Mouse (Mus musculus): ENCODE results near the gene L2hgdh.

The L2hgdh gene

DNA sequence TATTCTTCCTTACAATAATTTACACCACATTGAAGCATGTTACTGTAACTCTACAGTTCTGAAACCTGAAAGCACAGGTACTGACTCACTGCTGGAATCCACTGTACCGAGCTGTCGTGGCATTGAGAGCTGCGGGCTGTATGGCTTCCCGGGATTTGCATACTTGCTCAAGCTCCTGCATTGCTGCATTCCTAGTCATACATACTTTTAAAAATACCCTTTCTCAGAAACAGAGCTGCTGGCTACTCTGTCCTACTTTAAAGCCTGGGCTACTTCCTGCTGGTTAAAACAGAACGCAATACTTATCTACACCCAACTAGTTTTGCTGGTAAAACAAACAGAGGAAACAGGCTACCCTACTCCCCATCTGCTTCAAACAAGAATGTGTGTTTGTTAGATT, 19.5 kb upstream of the L2hgdh start:
- POLR2A ChIA-PET, result interaction anchor here in 1 of 4 experiments (1.1 kb wide), 1 partner anchor 19 kb away, joined by 3 read pairs; the partner anchor contains the start of genes Atp5s and L2hgdh
- CTCF ChIA-PET, result no interaction called here

DNA sequence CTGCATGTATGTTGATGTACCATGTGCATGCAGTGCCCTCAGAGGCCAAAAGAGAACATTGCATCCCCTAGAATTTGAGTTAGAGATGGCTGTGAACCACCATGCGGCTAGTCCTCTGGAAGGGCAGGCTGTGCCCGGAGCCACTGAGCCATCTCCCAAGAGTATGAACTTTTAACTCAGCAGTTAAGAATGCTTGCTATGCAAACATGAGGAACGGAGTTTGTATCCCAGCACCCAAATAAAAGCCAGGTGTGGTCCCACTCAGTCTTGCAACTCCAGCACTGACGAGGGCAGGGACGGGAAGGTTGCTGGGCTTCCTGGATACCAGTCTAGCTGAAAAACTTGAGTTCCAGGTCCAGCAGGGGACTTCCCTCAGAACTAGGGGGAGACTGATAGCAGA, 17.3 kb upstream of the L2hgdh start:
- ChIA-PET POLR2A (interaction anchor here in 1 of 4 experiments (1.0 kb wide), 1 partner anchor 10 kb away, joined by 3 read pairs; no protein-coding TSS in a partner anchor), CTCF (no interaction called here)

DNA sequence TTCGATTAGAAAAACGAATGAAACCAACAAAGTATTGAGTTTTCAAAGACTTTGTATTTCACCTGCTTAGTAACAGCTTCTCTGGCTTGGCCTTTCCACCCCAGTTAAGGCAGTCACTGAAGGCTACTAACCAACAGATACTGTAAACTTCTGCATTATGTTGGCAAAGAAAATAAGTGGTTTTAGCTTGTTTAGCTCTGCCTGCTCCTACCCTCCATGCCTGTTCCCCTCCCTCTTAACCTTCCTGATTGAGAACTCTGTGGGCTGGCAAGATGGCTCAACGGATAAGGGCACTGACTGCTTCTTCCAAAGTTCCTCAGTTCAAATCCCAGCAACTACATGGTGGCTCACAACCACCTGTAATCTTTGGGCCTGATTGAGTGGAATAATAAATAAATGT, 9.2 kb upstream of the L2hgdh start:
- CTCF ChIA-PET, result interaction anchor here in 3 of 4 experiments (0.6 to 1.8 kb wide), 5 partner anchors 9 to 504 kb away, joined by 3 to 5 read pairs (median 3); partner anchors contain the start of genes Atp5s (in 1 of the 3), L2hgdh (in 1 of the 3) and Map4k5 (in 1 of the 3)

GRCm38 (mm10) chr12:69733518-69733917, 8.8 kb upstream of the L2hgdh start:
- ChIA-PET CTCF (interaction anchor here in 3 of 4 experiments (0.6 to 1.8 kb wide), 5 partner anchors 9 to 505 kb away, joined by 3 to 5 read pairs (median 3); partner anchors contain the start of genes Atp5s (in 1 of the 3), L2hgdh (in 1 of the 3) and Map4k5 (in 1 of the 3)), POLR2A (interaction anchor here in 1 of 4 experiments (0.8 to 0.9 kb wide), 2 partner anchors 9 to 24 kb away, joined by 3 to 5 read pairs; partner anchors contain the start of genes Atp5s and L2hgdh)

More for the DNA sequence above, 9.2 kb upstream of the L2hgdh start:
- POLR2A ChIA-PET, result interaction anchor here in 1 of 4 experiments (0.8 to 0.9 kb wide), 2 partner anchors 9 to 24 kb away, joined by 3 to 5 read pairs; partner anchors contain the start of genes Atp5s and L2hgdh

- POLR2A ChIA-PET, result interaction anchor here in 3 of 4 experiments (0.6 to 1.2 kb wide), 7 partner anchors 9 to 521 kb away, joined by 3 read pairs; partner anchors contain the start of genes Atl1 (in 1 of the 3) and Map4k5 (in 1 of the 3)
- CTCF ChIA-PET, result interaction anchor here in 1 of 4 experiments (1.2 to 1.7 kb wide), 2 partner anchors 16 to 160 kb away, joined by 3 to 6 read pairs; partner anchors contain the start of genes Atl1 and Map4k5
These were observed 7.5 kb upstream of the L2hgdh start for GRCm38 (mm10) chr12:69732221-69732620.

GRCm38 (mm10) chr12:69730306-69730705, 5.6 kb upstream of the L2hgdh start:
- ChIA-PET CTCF (no interaction called here), POLR2A (interaction anchor here in 2 of 4 experiments (0.7 to 1.6 kb wide), 4 partner anchors 10 to 407 kb away, joined by 3 to 5 read pairs (median 4); no protein-coding TSS in a partner anchor)

DNA sequence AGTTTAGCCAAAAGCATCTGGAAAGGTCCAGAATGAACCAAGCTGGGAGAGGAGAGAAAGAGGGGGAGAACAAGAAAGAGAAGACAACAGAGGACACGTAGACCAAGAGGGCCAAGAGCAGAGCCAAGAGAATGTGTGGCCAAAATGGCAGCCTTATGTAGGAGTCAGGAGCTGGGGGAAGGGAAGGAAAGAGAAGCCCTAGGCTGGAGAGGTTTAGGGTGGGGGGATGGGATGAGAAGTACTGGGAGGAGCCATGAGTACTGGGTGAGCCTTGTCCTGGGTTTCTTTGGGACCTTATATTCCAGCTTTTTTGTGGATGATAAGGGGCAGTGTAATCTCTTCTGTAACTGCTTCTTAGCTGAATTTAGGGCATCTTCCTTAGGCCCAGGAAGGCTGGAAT, 4.6 kb upstream of the L2hgdh start:
- ChIA-PET CTCF (interaction anchor here in 1 of 4 experiments (0.6 kb wide), 1 partner anchor 211 kb away, joined by 3 read pairs; no protein-coding TSS in a partner anchor), POLR2A (interaction anchor here in 3 of 4 experiments (0.6 to 1.6 kb wide), 8 partner anchors 12 to 532 kb away, joined by 3 to 5 read pairs (median 3); partner anchors contain the start of gene Gm49383 (in 1 of the 3))

DNA sequence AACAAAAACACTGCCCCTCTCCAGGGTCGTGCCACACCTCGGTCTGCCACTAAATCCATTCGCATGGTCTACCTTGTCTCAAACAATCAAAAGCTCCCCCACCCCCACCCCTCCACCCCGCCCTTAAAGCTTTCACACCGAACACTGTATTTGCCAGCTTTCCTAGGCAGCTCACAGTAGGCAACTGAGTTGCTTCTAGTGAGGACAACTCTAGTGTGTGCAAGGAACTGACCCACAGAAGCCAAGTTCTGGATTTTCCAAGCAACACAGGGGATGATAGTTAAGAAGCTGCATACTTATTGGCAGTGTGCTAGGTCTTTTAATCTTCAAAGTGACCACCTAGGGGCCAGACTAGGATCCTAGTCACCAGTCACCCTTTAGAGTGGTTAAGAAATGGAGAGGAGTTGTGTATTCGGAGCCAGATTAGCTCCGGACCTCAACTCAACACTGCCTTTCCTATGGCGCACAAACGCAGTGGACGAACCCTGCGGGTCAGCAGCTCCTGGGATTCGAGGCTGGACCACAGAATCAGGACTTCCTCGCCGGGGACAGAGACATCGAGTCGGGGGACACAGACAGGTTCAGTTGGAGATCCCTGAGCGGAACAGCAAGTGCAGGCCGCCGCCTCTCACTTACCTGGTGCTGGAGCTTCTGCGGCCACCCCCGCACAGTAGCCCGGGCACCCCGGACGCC, 509 bp downstream of the L2hgdh start:
- ChIA-PET CTCF (interaction anchor here in 1 of 4 experiments (2.1 kb wide), 1 partner anchor 10 kb away, joined by 5 read pairs; no protein-coding TSS in a partner anchor), POLR2A (interaction anchor here in 3 of 4 experiments (0.6 to 3.9 kb wide), 33 partner anchors 10 to 1101 kb away, joined by 3 to 32 read pairs (median 4); partner anchors contain the start of genes Map4k5 (in 2 of the 3), Rps29 (in 2 of the 3), Cdkl1 (in 1 of the 3) and Frmd6 (in 1 of the 3))

DNA sequence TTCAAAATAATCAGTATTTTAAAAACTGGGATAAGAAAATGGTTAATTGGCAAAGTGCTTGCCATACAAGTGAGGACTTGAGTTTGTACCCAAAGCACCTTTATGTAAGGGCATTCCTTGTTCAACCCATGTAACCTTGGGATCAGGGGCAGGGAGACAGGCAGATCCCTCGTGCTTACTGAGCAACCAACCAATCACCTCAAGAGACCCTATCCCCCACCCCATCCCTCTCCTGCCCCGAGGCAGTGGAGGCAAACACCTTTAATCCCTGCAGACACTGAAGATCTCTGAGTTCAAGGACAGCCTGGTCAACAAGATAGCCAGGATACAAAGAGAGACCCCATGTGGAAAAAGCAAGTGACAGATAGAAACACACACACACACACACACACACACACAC, 1.3 kb downstream of the L2hgdh start:
- ChIA-PET CTCF (no interaction called here), POLR2A (interaction anchor here in 3 of 4 experiments (0.6 to 3.9 kb wide), 10 partner anchors 9 to 1102 kb away, joined by 3 to 32 read pairs (median 4); partner anchors contain the start of gene Frmd6 (in 1 of the 3))

DNA sequence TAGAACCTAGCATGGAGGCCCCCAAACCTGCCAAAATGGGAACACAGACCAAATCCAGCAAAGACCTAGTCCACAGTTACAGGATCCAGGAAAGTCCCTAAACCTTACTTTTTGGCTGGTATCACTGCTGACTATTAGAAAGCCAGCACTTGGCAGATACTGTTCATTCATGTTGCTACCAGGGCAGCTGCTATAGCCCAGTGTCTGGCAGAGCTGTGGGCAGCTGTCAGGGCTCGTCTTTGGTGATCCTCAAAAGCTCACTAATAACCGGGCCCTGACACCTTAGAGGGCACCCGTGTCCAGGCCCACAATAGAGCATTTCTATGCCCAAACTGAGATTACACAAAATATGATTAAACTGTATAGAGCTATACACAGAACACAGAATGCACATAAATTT, 1.8 kb downstream of the L2hgdh start:
- ChIA-PET POLR2A (interaction anchor here in 1 of 4 experiments (0.8 kb wide), 1 partner anchor 11 kb away, joined by 3 read pairs; no protein-coding TSS in a partner anchor), CTCF (no interaction called here)

- POLR2A ChIA-PET, result interaction anchor here in 2 of 4 experiments (0.9 to 5.0 kb wide), 6 partner anchors 12 to 47 kb away, joined by 3 to 32 read pairs (median 3); partner anchors contain the start of genes Atp5s (in 2 of the 2) and L2hgdh (in 2 of the 2)
- CTCF ChIA-PET, result no interaction called here
These were observed 11.0 kb downstream of the L2hgdh start for GRCm38 (mm10) chr12:69713628-69714027.

GRCm38 (mm10) chr12:69704799-69705458, 19.7 kb downstream of the L2hgdh start:
- CTCF ChIA-PET, result no interaction called here
- POLR2A ChIA-PET, result interaction anchor here in 1 of 4 experiments (0.6 kb wide), 1 partner anchor 63 kb away, joined by 4 read pairs; no protein-coding TSS in a partner anchor

DNA sequence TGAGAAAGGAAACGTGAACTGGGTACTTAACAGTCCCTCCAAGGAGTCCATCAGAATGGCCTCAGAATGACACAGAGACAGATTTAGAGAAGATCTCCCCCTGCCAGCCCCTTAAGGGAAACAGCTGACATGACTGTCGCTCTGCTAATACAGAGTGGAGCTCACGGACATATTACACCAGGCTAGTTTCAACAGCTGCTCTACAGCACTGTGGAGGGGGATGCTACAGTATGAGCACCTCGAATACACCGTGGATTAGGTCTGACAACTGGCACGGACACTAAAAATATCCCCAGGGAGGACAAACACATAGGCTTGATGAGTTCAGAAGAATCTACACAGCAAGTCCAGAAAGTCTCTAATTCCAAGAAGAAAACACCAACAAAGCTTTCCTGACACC, 26.3 kb downstream of the L2hgdh start:
- ChIA-PET POLR2A (no interaction called here), CTCF (interaction anchor here in 1 of 4 experiments (0.6 kb wide), 1 partner anchor 429 kb away, joined by 5 read pairs; no protein-coding TSS in a partner anchor)

DNA sequence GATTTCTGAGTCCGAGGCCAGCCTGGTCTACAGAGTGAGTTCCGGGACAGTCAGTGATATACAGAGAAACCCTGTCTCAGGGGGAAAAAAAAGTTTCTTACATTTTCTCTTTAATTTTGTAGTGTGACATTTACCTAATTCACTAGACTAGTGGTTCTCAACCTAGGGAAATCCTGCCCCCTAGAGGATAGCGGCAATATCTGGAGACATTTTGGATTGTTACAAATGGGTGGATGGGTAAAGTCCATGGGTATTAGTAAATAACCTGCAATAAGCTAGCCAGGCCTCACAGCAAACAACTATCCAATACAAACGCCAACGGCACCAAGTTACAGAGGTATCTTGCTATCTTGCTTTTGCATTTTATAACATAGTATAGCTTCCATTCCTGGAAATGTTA, 27.9 kb downstream of the L2hgdh start:
- CTCF ChIA-PET, result interaction anchor here in 2 of 4 experiments (0.7 to 0.9 kb wide), 2 partner anchors 13 to 411 kb away, joined by 3 to 4 read pairs; no protein-coding TSS in a partner anchor
- POLR2A ChIA-PET, result interaction anchor here in 1 of 4 experiments (0.7 kb wide), 1 partner anchor 28 kb away, joined by 3 read pairs; the partner anchor contains the start of genes Atp5s and L2hgdh

DNA sequence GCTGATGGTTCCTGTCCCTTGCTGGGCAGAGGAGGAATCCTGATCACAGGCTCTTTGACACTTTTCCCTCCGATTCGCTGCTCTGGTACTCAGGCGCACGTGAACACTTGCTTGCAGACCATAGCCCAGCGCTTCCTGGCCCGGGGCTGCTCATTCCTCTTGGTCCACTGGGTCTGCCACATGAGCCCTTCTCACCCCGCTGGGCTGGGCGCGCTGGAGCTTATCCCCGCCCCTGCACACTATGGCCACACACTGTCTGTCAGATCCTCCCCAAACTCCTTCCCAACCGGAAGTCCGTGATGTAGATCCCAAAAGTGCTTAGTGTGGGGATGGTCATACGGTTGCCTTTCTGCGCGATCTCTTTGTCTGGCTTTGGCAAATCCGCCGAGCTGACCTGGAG, 31.2 kb downstream of the L2hgdh start:
- ChIA-PET CTCF (interaction anchor here in 2 of 4 experiments (1.0 to 1.1 kb wide), 2 partner anchors 327 to 464 kb away, joined by 3 read pairs; no protein-coding TSS in a partner anchor), POLR2A (interaction anchor here in 2 of 4 experiments (0.6 to 2.4 kb wide), 13 partner anchors 8 to 326 kb away, joined by 3 to 11 read pairs (median 3); partner anchors contain the start of genes Atp5s (in 1 of the 2), L2hgdh (in 1 of the 2) and Vcpkmt (in 1 of the 2))

DNA sequence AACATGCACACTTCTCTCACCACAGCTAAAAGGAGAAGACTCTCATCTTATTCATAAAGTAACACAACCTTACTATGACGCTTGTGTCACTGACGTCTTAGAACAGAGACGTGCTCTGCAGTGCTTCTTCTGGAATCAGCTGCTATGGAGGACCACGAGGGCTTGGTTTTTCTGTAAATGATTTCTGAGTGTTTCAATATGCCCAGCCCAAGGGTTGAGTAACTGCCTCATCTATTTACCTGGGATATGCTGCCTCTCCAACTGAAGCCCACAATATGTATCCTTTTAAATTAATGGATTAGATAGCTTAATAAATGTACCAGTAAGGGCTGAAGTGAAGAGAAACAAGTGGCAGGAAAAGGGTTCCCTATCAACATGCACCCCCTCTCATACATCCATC, 34.0 kb downstream of the L2hgdh start:
- ChIA-PET CTCF (no interaction called here), POLR2A (interaction anchor here in 1 of 4 experiments (0.7 kb wide), 1 partner anchor 468 kb away, joined by 3 read pairs; no protein-coding TSS in a partner anchor)

GRCm38 (mm10) chr12:69689094-69689493, 35.6 kb downstream of the L2hgdh start:
- ChIA-PET POLR2A (interaction anchor here in 2 of 4 experiments (0.7 to 1.0 kb wide), 2 partner anchors 113 to 132 kb away, joined by 3 read pairs; no protein-coding TSS in a partner anchor), CTCF (no interaction called here)

GRCm38 (mm10) chr12:69688368-69688767, 36.3 kb downstream of the L2hgdh start:
- CTCF ChIA-PET, result no interaction called here
- POLR2A ChIA-PET, result no interaction called here
